Mouse (Mus musculus) C2C12 (cell line): ENCODE results near the gene Adssl1. TPM values are rescaled to one million over a fixed set of nuclear protein-coding genes. Genes with fewer than 3 reads are reported as not detected.
A peak's percentile ranks its signal among the peaks of the same experiment; 100 is the strongest.

Source experiments
- H3K27me3 ChIP-seq: one replicate; pipeline ENCODE4 v1.6.1; 2011; ENCODE audit not compliant: control insufficient read depth, insufficient read depth, insufficient read length
- H3K36me3 ChIP-seq: one replicate; pipeline ENCODE4 v1.6.1; 2011; ENCODE audit not compliant: control insufficient read depth, insufficient read depth
- H3K4me3 ChIP-seq: one replicate; pipeline ENCODE4 v1.5.1; 2011; ENCODE audit warnings: mild to moderate bottlenecking, control low read depth; ENCODE audit not compliant: poor library complexity, insufficient read depth, severe bottlenecking
- H3K79me2 ChIP-seq: one replicate; pipeline ENCODE4 v1.6.1; 2011; ENCODE audit not compliant: control insufficient read depth, insufficient read depth
- H3K79me3 ChIP-seq: one replicate; pipeline ENCODE4 v1.6.1; 2011; ENCODE audit warnings: low read depth, control low read depth
- H3ac ChIP-seq: one replicate; pipeline ENCODE3; 2011; ENCODE audit warnings: low read depth; ENCODE audit not compliant: control insufficient read depth, insufficient read length
- CEBPB ChIP-seq: IDR thresholded peaks from one replicate; pipeline ENCODE4 v1.6.1; 2011; ENCODE audit warnings: low read depth, mild to moderate bottlenecking, control low read depth, moderate library complexity
- CTCF ChIP-seq: IDR thresholded peaks from one replicate; pipeline ENCODE4 v1.5.1; 2011; ENCODE audit not compliant: control insufficient read depth, insufficient read depth, insufficient read length
- FOSL1 ChIP-seq: IDR thresholded peaks from one replicate; pipeline ENCODE4 v1.8.0; 2011; ENCODE audit warnings: mild to moderate bottlenecking, low read length; ENCODE audit not compliant: poor library complexity, insufficient read depth, severe bottlenecking
- MAX ChIP-seq: IDR thresholded peaks from one replicate; pipeline ENCODE4 v1.6.1; 2011; ENCODE audit warnings: mild to moderate bottlenecking, control low read depth
- MYOD1 ChIP-seq: IDR thresholded peaks from one replicate; pipeline ENCODE4 v1.6.1; 2011; ENCODE audit warnings: low read depth; ENCODE audit not compliant: control insufficient read depth, insufficient read length
- MYOG ChIP-seq: IDR thresholded peaks from one replicate; pipeline ENCODE4 v1.6.1; 2011; ENCODE audit not compliant: control insufficient read depth, insufficient read length; ENCODE audit errors: extremely low read depth
- USF1 ChIP-seq: IDR thresholded peaks from one replicate; pipeline ENCODE4 v1.6.1; 2011; ENCODE audit warnings: low read depth, mild to moderate bottlenecking, control low read depth, moderate library complexity
- long read RNA-seq, 2 experiments: library from polyadenylated mRNA; unstranded; transcript quantifications; one replicate each; pipeline ENCODE4 v2.0.0; 2019 to 2020
- polyA plus RNA-seq: library from polyadenylated mRNA; unstranded; fragments of >200 nt; fragmentation: generic; extraction: Trizol; gene quantifications from one replicate; pipeline ENCODE4 v1.2.1, GENCODE M21; 2012; ENCODE audit warnings: missing spikeins

Gene Adssl1
- polyA plus RNA-seq: 10.1 TPM
- long read RNA-seq, experiment 1, transcript Adssl1-201 (13 exons, 1,777 nt): major isoform, 39 of 43 reads
- long read RNA-seq, experiment 1, partial matches to known transcripts: 2 of 43 reads
- long read RNA-seq, experiment 1, other reads (novel, unspliced or antisense): 2 of 43 reads
- long read RNA-seq, experiment 2, transcript Adssl1-201 (13 exons, 1,777 nt): major isoform, 105 of 108 reads
- long read RNA-seq, experiment 2, partial matches to known transcripts: 1 of 108 reads
- long read RNA-seq, experiment 2, other reads (novel, unspliced or antisense): 1 of 108 reads

GRCm38 (mm10) chr12:112619686-112620353 lies at the start of gene Adssl1:
TSS of gene Adssl1 (plus strand) at chr12:112620045.
- peaks cover 10% of the 10 kb centered on the region for H3K36me3 ChIP-seq
- no peaks in the 10 kb centered on the region for H3K79me3 ChIP-seq
- TF ChIP-seq USF1 (no peak), MAX (peak; percentile 50), FOSL1 (no peak), MYOG (no peak), CEBPB (no peak)
- H3K4me3 ChIP-seq: peak within 1 kb of the TSS; percentile 30
- H3K79me2 ChIP-seq: no peaks in the 10 kb centered on the region
- H3K27me3 ChIP-seq: no peaks in the 10 kb centered on the region
- peak within 1 kb of the TSS; percentile 78 for H3ac ChIP-seq

GRCm38 (mm10) chr12:112570160-112570559 lies 49.7 kb upstream of the Adssl1 start:
- Histone ChIP-seq H3K79me2 (no peaks in the 10 kb centered on the region), H3K36me3 (no peaks in the 10 kb centered on the region), H3K4me3 (no peak overlapping the region), H3ac (no peak overlapping the region), H3K79me3 (no peaks in the 10 kb centered on the region), H3K27me3 (no peaks in the 10 kb centered on the region)
- TF ChIP-seq MAX: no peak
- TF ChIP-seq USF1: no peak
- no peak for TF ChIP-seq FOSL1
- no peak for TF ChIP-seq CEBPB
- TF ChIP-seq MYOD1: no peak
- TF ChIP-seq CTCF: no peak
- no peak for TF ChIP-seq MYOG

- Histone ChIP-seq H3K79me2 (no peaks in the 10 kb centered on the region), H3K27me3 (no peaks in the 10 kb centered on the region), H3K4me3 (no peak overlapping the region), H3K36me3 (no peaks in the 10 kb centered on the region), H3K79me3 (no peaks in the 10 kb centered on the region), H3ac (no peak overlapping the region)
- no peak for TF ChIP-seq MYOG
- TF ChIP-seq CTCF: no peak
- no peak for TF ChIP-seq MAX
- no peak for TF ChIP-seq MYOD1
- no peak for TF ChIP-seq FOSL1
- no peak for TF ChIP-seq CEBPB
- no peak for TF ChIP-seq USF1
Observed at GRCm38 (mm10) chr12:112571064-112571463, 48.8 kb upstream of the Adssl1 start.

GRCm38 (mm10) chr12:112575274-112575986 lies 44.4 kb upstream of the Adssl1 start:
- Histone ChIP-seq H3K79me2 (no peaks in the 10 kb centered on the region), H3K4me3 (no peak overlapping the region), H3ac (no peak overlapping the region), H3K36me3 (no peaks in the 10 kb centered on the region), H3K27me3 (no peaks in the 10 kb centered on the region), H3K79me3 (no peaks in the 10 kb centered on the region)
- TF ChIP-seq CEBPB (no peak), MYOD1 (no peak), CTCF (no peak), MAX (no peak), USF1 (no peak), FOSL1 (no peak)

- H3ac ChIP-seq: peak overlapping the region; percentile 34
- TF ChIP-seq FOSL1 (no peak), MYOG (no peak), CEBPB (no peak), CTCF (no peak), USF1 (no peak), MYOD1 (peak; percentile 48), MAX (no peak)
- H3K36me3 ChIP-seq: no peaks in the 10 kb centered on the region
- H3K27me3 ChIP-seq: no peaks in the 10 kb centered on the region
- H3K4me3 ChIP-seq: no peak overlapping the region
- no peaks in the 10 kb centered on the region for H3K79me3 ChIP-seq
- no peaks in the 10 kb centered on the region for H3K79me2 ChIP-seq
Observed at GRCm38 (mm10) chr12:112576341-112576740, 43.5 kb upstream of the Adssl1 start.

GRCm38 (mm10) chr12:112576749-112577148 lies 43.1 kb upstream of the Adssl1 start:
- no peak for TF ChIP-seq USF1
- TF ChIP-seq MYOG: no peak
- TF ChIP-seq CTCF: no peak
- peak; percentile 50 for TF ChIP-seq MYOD1
- no peaks in the 10 kb centered on the region for H3K79me2 ChIP-seq
- H3K36me3 ChIP-seq: no peaks in the 10 kb centered on the region
- no peak overlapping the region for H3K4me3 ChIP-seq
- no peaks in the 10 kb centered on the region for H3K79me3 ChIP-seq
- H3K27me3 ChIP-seq: no peaks in the 10 kb centered on the region
- peak overlapping the region; percentile 34 for H3ac ChIP-seq
